Mouse (Mus musculus): ENCODE data around the gene Rsf1. TPM values are rescaled to one million over a fixed set of nuclear protein-coding genes. Genes with fewer than 3 reads are reported as not detected.

The Rsf1 gene
- 10 to 100 TPM; 13.6 to 16.2 (median 14.5) TPM for total RNA-seq (2022)

DNA sequence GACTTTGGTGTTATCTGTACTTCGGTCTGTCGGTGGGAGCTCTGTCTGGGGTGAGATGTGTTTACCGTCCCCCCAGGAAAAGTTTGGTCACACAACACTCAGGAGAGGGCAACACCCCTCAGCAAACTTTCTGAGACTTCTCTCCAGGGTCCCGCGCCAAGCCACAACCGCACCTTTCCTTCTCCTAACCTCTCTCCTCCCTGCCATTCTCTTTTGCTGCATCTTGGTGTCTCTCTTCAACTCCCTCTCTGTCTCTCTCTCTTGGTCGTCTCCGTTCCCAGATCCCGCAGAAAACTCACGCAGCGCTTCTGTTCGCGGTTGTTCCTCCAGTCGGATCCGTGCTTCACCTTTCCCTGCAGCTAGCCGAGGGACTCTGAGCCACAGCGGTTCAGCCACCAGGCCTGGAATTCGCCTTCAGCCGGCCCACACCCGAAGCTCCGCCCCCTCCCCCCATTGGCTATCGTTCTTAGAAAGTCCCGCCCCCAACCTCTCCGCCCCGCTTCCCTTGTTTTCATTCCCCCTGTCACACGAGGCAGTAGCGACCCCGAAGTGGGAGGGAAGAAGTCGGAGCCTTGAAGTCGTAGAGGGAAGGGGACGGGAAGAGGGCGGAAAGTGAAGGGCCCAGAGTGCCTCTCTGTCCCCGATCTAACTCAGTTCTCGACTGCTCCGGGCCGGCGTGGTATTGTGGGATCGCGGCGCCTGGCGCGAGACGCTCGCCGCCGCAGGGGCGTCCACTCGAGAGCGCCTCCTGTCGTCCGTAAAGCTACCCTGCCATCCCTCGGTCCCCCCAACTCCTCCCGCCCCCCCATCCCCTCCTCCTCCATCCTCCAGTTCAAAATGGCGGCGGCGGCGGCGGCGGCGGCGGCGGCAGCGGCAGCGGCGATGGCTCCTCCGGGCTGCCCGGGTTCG lies at the start of gene Rsf1, which contains the start of gene Aamdc:
TSS of gene Rsf1 (plus strand) at position 823 of the 909 bp plus-strand sequence.
TSS of gene Aamdc (minus strand) at position 431 of the 909 bp plus-strand sequence.
- peak; percentile 87 to 88 for DNase-seq (ENCODE audit: low spot score in 2 of 2)

DNA sequence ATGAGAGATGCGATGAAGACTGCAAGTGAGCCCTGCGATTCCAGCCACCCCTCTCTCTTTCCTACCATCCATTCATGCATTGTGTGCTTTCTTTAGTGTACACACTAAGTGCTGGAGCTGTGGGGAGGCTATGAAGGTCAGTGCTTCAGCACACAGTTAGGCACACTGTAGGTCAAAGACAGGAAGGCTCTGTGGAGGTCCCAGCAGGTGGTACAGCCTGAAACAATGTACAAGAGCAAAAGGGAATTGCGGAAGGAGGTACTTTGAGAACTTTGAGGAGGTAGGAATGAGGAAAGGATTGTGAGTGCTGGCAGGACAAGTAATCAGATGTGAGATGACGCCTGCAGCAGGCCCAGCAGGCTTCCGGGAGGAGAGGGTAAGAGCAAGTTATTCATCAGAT lies 44.2 kb upstream of the Rsf1 start:
- no peak for DNase-seq (ENCODE audit: low spot score in 2 of 2)

DNA sequence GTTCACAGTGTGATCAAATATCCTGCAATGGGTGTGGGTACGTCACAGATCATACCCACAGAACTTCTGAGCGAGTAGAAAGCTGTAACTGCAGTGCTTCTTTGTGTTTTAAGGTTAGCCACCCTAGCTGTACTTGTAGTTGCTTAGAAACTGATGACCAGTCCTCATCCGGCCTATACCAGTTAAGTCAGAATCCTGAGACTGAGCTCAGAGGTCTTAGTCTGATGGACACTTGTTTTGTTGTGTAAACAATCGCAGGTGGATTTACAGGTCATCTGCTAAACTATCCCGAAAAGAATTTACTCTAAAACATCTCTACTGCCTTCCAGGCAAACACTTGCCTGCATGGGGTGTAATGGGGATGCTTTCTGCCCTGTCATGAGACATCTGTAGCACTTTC lies 43.1 kb upstream of the Rsf1 start:
- no peak for DNase-seq (ENCODE audit: low spot score in 2 of 2)

DNA sequence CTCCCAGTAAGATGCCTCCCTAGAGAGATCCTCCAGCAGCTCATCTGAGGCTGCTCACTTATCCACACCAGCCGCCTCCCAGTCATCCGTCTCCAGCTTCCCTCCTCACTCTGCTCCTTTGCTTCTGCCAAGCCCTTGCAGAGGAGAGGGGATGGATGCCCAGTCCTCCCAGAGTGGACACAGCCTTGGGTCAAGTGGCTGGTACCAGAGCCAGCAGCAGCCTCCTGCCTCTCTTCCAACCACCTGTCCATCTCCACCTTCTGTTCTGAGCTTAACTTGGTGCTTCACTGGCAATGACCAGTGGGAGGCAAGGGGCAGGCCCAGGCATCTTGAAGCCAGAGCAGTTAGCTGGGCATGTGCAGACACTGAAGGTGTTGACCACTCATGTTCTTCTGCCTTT lies 33.2 kb upstream of the Rsf1 start:
- peak; percentile 34 to 66 for DNase-seq (ENCODE audit: low spot score in 2 of 2)

- DNase-seq (ENCODE audit: low spot score in 2 of 2) = peak in 1 of 2 experiments; percentile 11
These were observed 30.4 kb upstream of the Rsf1 start for GRCm38 (mm10) chr7:97549301-97549700.

DNA sequence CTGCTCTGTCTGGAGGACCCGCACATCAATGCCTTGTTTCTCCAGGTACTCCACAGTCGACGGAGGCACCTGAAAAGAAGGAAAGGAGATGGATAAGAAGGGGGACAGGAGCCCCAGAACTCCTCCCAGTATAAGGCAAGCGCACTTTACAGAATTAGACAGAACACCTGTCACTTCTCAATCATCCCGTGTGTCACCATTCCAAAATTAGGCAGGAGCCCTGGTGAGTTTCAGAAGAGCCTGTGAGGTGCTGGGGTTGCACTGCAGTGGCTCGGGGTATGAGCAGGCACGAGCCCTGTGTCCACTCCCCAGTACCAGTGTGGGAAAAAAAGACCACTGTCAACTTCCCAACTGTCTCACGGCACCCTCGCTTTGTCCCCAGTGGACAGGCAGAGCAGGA lies 29.0 kb upstream of the Rsf1 start:
- peak; percentile 21 to 32 for DNase-seq (ENCODE audit: low spot score in 2 of 2)

DNA sequence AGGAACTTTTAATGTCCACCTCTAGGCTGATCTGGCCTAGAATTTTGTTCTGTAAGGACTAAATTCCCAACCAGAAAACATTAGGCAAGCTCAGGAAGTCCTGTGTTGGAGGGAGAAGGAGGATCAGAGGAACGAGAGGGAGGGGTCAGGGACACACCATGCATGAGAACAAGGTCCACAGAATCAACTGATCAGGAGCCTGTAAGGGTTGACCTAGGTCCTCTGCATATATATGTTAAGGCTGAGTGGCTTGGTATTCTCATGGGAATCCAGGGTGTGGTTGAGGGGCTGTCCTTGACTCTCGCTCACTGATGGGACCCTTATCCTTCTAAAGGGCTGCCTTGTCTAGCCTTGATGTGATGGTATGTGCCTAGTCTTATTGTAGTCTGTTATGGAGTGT lies 16.1 kb upstream of the Rsf1 start:
- DNase-seq (ENCODE audit: low spot score in 2 of 2) = no peak

GRCm38 (mm10) chr7:97569372-97569771 lies 10.3 kb upstream of the Rsf1 start:
- DNase-seq (ENCODE audit: low spot score in 2 of 2) = no peak

GRCm38 (mm10) chr7:97570389-97570788 lies 9.3 kb upstream of the Rsf1 start:
- no peak for DNase-seq (ENCODE audit: low spot score in 2 of 2)

DNA sequence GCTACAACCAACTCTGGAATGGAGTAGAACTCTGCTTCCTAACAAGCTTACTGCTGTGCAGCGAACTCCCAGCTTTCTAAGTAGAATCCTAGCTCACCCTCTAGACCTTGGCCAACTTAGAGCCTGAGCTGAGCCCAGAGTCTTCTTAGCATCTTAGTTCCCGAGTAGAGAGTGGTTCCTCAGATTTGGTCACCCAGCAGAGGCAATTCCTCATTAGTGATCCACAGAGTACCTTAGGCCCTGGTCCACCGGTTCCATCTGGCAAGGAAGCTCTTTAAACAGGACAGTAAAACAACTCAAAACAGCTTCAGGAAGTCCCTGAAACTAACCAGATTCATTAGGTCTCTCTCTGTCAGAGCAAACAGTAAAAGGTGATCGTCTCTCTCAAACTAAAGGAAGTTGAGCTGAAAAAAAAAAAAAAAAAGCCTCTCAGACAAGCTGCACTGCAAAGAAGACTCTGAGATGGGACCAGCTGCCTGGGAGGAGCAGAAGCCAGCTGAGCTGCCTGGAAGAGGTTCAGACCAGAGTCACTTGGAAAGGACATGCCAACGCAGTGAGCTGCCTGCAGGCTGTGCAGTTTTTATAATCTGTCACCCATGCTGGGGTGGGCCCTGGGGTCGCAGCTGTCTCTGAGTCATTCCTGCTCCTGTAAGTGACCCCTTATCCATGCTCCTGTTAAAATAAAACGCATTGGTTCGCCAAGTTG lies 1.2 kb upstream of the Rsf1 start:
- DNase-seq (ENCODE audit: low spot score in 2 of 2) = peak; percentile 48 to 62

- DNase-seq (ENCODE audit: low spot score in 2 of 2) = peak; percentile 10 to 20
These were observed 520 bp downstream of the Rsf1 start for GRCm38 (mm10) chr7:97579976-97580842.

GRCm38 (mm10) chr7:97580843-97581214 lies 1.1 kb downstream of the Rsf1 start:
- peak; percentile 56 to 75 for DNase-seq (ENCODE audit: low spot score in 2 of 2)

DNA sequence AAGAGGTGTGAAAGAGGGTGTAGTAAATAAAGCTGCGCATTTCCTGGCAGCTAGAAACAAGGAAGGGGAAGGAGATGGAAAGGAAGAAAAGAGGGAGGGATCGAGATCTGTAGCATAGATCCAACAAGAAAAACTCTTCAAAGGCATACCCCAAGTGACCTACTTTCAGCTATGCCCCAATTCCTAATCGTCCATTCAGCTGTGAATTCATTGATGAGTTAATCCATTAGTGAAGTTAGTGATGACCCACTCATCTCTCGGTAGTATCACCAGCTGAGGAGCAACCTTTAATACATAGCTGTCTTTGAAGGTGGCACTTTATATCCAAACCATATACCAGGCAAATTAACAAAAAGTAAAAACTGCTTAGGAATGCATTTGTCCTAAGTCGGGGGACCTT lies 8.8 kb downstream of the Rsf1 start:
- no peak for DNase-seq (ENCODE audit: low spot score in 2 of 2)

- no peak for DNase-seq (ENCODE audit: low spot score in 2 of 2)
These were observed 10.8 kb downstream of the Rsf1 start for GRCm38 (mm10) chr7:97590488-97590887.

GRCm38 (mm10) chr7:97591336-97591735 lies 11.6 kb downstream of the Rsf1 start:
- no peak for DNase-seq (ENCODE audit: low spot score in 2 of 2)

GRCm38 (mm10) chr7:97592396-97592795 lies 12.7 kb downstream of the Rsf1 start:
- DNase-seq (ENCODE audit: low spot score in 2 of 2) = no peak

GRCm38 (mm10) chr7:97593535-97593934 lies 13.8 kb downstream of the Rsf1 start:
- no peak for DNase-seq (ENCODE audit: low spot score in 2 of 2)

- DNase-seq (ENCODE audit: low spot score in 2 of 2) = no peak
These were observed 18.9 kb downstream of the Rsf1 start for GRCm38 (mm10) chr7:97598548-97598947.

GRCm38 (mm10) chr7:97621346-97621745 lies 41.7 kb downstream of the Rsf1 start:
- DNase-seq (ENCODE audit: low spot score in 2 of 2) = no peak

- no peak for DNase-seq (ENCODE audit: low spot score in 2 of 2)
These were observed 43.0 kb downstream of the Rsf1 start for GRCm38 (mm10) chr7:97622676-97623075.

GRCm38 (mm10) chr7:97623402-97623801 lies 43.7 kb downstream of the Rsf1 start:
- no peak for DNase-seq (ENCODE audit: low spot score in 2 of 2)

All from gastrocnemius, adult 8-10 months (tissue).